Mouse (Mus musculus) neural tube, embryonic 12.5 days (tissue): Measurements from ENCODE around the gene Wasl. TPM values are rescaled to one million over a fixed set of nuclear protein-coding genes. Genes with fewer than 3 reads are reported as not detected.
A peak's percentile ranks its signal among the peaks of the same experiment; 100 is the strongest.

ENCODE experiments used
- ATAC-seq: fragments of 200-750 bp; cut with Nextera tagmentation; 2 replicates; pipeline ENCODE4 v1.8.0; 2017; ENCODE audit warnings: low read depth, mild to moderate bottlenecking, moderate TSS enrichment, moderate library complexity; ENCODE audit not compliant: low FRiP score
- H3K27ac ChIP-seq: fragments of 300-500 bp; sonication (generic); 2 replicates; pipeline ENCODE4 v1.5.1; 2016
- H3K27me3 ChIP-seq: fragments of 300-500 bp; sonication (generic); replicated peaks from 2 replicates; pipeline ENCODE4 v1.6.1; 2016; ENCODE audit warnings: mild to moderate bottlenecking
- H3K36me3 ChIP-seq: fragments of 300-500 bp; sonication (generic); 2 replicates; pipeline ENCODE4 v1.6.1; 2016; ENCODE audit warnings: mild to moderate bottlenecking
- H3K4me1 ChIP-seq: fragments of 300-500 bp; sonication (generic); 2 replicates; pipeline ENCODE4 v1.6.1; 2016
- H3K4me2 ChIP-seq: fragments of 300-500 bp; sonication (generic); replicated peaks from 2 replicates; pipeline ENCODE4 v1.6.1; 2016; ENCODE audit warnings: mild to moderate bottlenecking
- H3K4me3 ChIP-seq: fragments of 300-500 bp; sonication (generic); 2 replicates; pipeline ENCODE4 v1.5.1; 2016
- H3K9ac ChIP-seq: fragments of 300-500 bp; sonication (generic); 2 replicates; pipeline ENCODE4 v1.6.1; 2016; ENCODE audit warnings: mild to moderate bottlenecking
- H3K9me3 ChIP-seq: fragments of 300-500 bp; sonication (generic); 2 replicates; pipeline ENCODE4 v1.6.1; 2016; ENCODE audit warnings: mild to moderate bottlenecking
- WGBS: fragments of 180-500 bp; shearing (Covaris S2); methylation state at CpG from one replicate; pipeline ENCODE4 v1.1.7; 2016; 5-methylcytosine and 5-hydroxymethylcytosine counted together
- polyA plus RNA-seq: library from polyadenylated mRNA; unstranded; fragments of >200 nt; fragmentation: Nextera tagmentation; extraction: Ambion mirVana; gene quantifications from 2 replicates; pipeline ENCODE4 v1.2.1, GENCODE M21; 2016

Wasl gene
- polyA plus RNA-seq, 1 experiment from 2014 or later = 57.5 TPM

- H3K9ac ChIP-seq = peak overlapping the region; percentile 86
- no peaks in the 10 kb centered on the region for H3K36me3 ChIP-seq
- WGBS = 13% methylated on average over 21 of the region's 21 CpGs
- H3K4me2 ChIP-seq = peak overlapping the region; percentile 91
- peaks cover 13% of the 10 kb centered on the region for H3K4me1 ChIP-seq
- ATAC-seq = no peak
- no peaks in the 10 kb centered on the region for H3K9me3 ChIP-seq
- H3K27ac ChIP-seq = peak overlapping the region; percentile 90; the same call in 1 of the 2 replicates
- no peaks in the 10 kb centered on the region for H3K27me3 ChIP-seq
- H3K4me3 ChIP-seq = peak overlapping the region; percentile 82
These were observed 1.3 kb downstream of the Wasl start for GRCm38 (mm10) chr6:24663196-24664132.

GRCm38 (mm10) chr6:24662483-24662882 lies 2.3 kb downstream of the Wasl start:
- peaks cover 13% of the 10 kb centered on the region for H3K4me1 ChIP-seq
- H3K27me3 ChIP-seq = no peaks in the 10 kb centered on the region
- peak overlapping the region; percentile 91 for H3K4me2 ChIP-seq
- H3K36me3 ChIP-seq = no peaks in the 10 kb centered on the region
- ATAC-seq = no peak
- no peak overlapping the region for H3K27ac ChIP-seq
- WGBS = 79% methylated on average over 4 of the region's 4 CpGs
- no peak overlapping the region for H3K4me3 ChIP-seq
- H3K9ac ChIP-seq = no peak overlapping the region
- H3K9me3 ChIP-seq = no peaks in the 10 kb centered on the region

- H3K9me3 ChIP-seq = no peaks in the 10 kb centered on the region
- no peak overlapping the region for H3K4me3 ChIP-seq
- H3K27ac ChIP-seq = no peak overlapping the region
- WGBS = 87% methylated on average over 4 of the region's 4 CpGs
- no peaks in the 10 kb centered on the region for H3K36me3 ChIP-seq
- H3K4me1 ChIP-seq = peaks cover 13% of the 10 kb centered on the region
- H3K27me3 ChIP-seq = no peaks in the 10 kb centered on the region
- no peak for ATAC-seq
- H3K4me2 ChIP-seq = no peak overlapping the region
- H3K9ac ChIP-seq = no peak overlapping the region
These were observed 2.9 kb downstream of the Wasl start for GRCm38 (mm10) chr6:24661879-24662278.

- Histone ChIP-seq H3K4me2 (no peak overlapping the region), H3K36me3 (no peaks in the 10 kb centered on the region), H3K27ac (no peak overlapping the region), H3K9me3 (no peaks in the 10 kb centered on the region), H3K9ac (no peak overlapping the region), H3K4me3 (no peak overlapping the region), H3K4me1 (peaks cover 8% of the 10 kb centered on the region), H3K27me3 (no peaks in the 10 kb centered on the region)
- 49% methylated on average over 10 of the region's 10 CpGs for WGBS
- ATAC-seq = no peak
These were observed 7.0 kb downstream of the Wasl start for GRCm38 (mm10) chr6:24657647-24658387.

- 80% methylated on average over 1 of the region's 1 CpGs for WGBS
These were observed 8.7 kb downstream of the Wasl start for GRCm38 (mm10) chr6:24656094-24656493.

GRCm38 (mm10) chr6:24651538-24651937 lies 13.3 kb downstream of the Wasl start:
- H3K9ac ChIP-seq = no peak overlapping the region
- WGBS = 76% methylated on average over 7 of the region's 7 CpGs
- no peaks in the 10 kb centered on the region for H3K4me1 ChIP-seq
- H3K4me3 ChIP-seq = no peak overlapping the region
- H3K27ac ChIP-seq = no peak overlapping the region
- H3K27me3 ChIP-seq = no peaks in the 10 kb centered on the region
- H3K4me2 ChIP-seq = no peak overlapping the region
- ATAC-seq = no peak
- no peaks in the 10 kb centered on the region for H3K9me3 ChIP-seq
- H3K36me3 ChIP-seq = no peaks in the 10 kb centered on the region

More at GRCm38 (mm10) chr6:24656094-24656493, 8.7 kb downstream of the Wasl start:
- H3K9me3 ChIP-seq = no peaks in the 10 kb centered on the region
- H3K9ac ChIP-seq = no peak overlapping the region
- H3K4me3 ChIP-seq = no peak overlapping the region
- H3K4me1 ChIP-seq = no peaks in the 10 kb centered on the region
- H3K36me3 ChIP-seq = no peaks in the 10 kb centered on the region
- no peak for ATAC-seq
- no peak overlapping the region for H3K27ac ChIP-seq
- no peaks in the 10 kb centered on the region for H3K27me3 ChIP-seq
- no peak overlapping the region for H3K4me2 ChIP-seq

GRCm38 (mm10) chr6:24650719-24651118 lies 14.1 kb downstream of the Wasl start:
- no peak for ATAC-seq
- Histone ChIP-seq H3K36me3 (no peaks in the 10 kb centered on the region), H3K4me3 (no peak overlapping the region), H3K9me3 (no peaks in the 10 kb centered on the region), H3K27ac (no peak overlapping the region), H3K9ac (no peak overlapping the region), H3K4me1 (no peaks in the 10 kb centered on the region), H3K4me2 (no peak overlapping the region), H3K27me3 (no peaks in the 10 kb centered on the region)
- WGBS = 84% methylated on average over 3 of the region's 3 CpGs

- Histone ChIP-seq H3K4me1 (no peaks in the 10 kb centered on the region), H3K9me3 (no peaks in the 10 kb centered on the region), H3K4me2 (no peak overlapping the region), H3K4me3 (no peak overlapping the region), H3K27ac (no peak overlapping the region), H3K36me3 (no peaks in the 10 kb centered on the region), H3K9ac (no peak overlapping the region), H3K27me3 (no peaks in the 10 kb centered on the region)
- WGBS = 91% methylated on average over 4 of the region's 4 CpGs
- ATAC-seq = no peak
These were observed 16.4 kb downstream of the Wasl start for GRCm38 (mm10) chr6:24648403-24648802.

GRCm38 (mm10) chr6:24647103-24647691 lies 17.6 kb downstream of the Wasl start:
- no peaks in the 10 kb centered on the region for H3K9me3 ChIP-seq
- no peak overlapping the region for H3K9ac ChIP-seq
- no peak overlapping the region for H3K27ac ChIP-seq
- H3K4me3 ChIP-seq = no peak overlapping the region
- no peaks in the 10 kb centered on the region for H3K4me1 ChIP-seq
- ATAC-seq = no peak
- H3K36me3 ChIP-seq = no peaks in the 10 kb centered on the region
- H3K27me3 ChIP-seq = no peaks in the 10 kb centered on the region
- WGBS = 92% methylated on average over 4 of the region's 4 CpGs
- no peak overlapping the region for H3K4me2 ChIP-seq

GRCm38 (mm10) chr6:24645346-24646053 lies 19.3 kb downstream of the Wasl start:
- H3K4me1 ChIP-seq = no peaks in the 10 kb centered on the region
- H3K27me3 ChIP-seq = no peaks in the 10 kb centered on the region
- no peaks in the 10 kb centered on the region for H3K36me3 ChIP-seq
- no peak overlapping the region for H3K27ac ChIP-seq
- H3K9ac ChIP-seq = no peak overlapping the region
- WGBS = 91% methylated on average over 6 of the region's 6 CpGs
- no peaks in the 10 kb centered on the region for H3K9me3 ChIP-seq
- no peak overlapping the region for H3K4me2 ChIP-seq
- no peak overlapping the region for H3K4me3 ChIP-seq
- no peak for ATAC-seq

- Histone ChIP-seq H3K36me3 (no peaks in the 10 kb centered on the region), H3K4me2 (no peak overlapping the region), H3K27ac (no peak overlapping the region), H3K4me1 (no peaks in the 10 kb centered on the region), H3K4me3 (no peak overlapping the region), H3K9me3 (no peaks in the 10 kb centered on the region), H3K27me3 (no peaks in the 10 kb centered on the region), H3K9ac (no peak overlapping the region)
- WGBS = 97% methylated on average over 3 of the region's 3 CpGs
- ATAC-seq = no peak
These were observed 21.8 kb downstream of the Wasl start for GRCm38 (mm10) chr6:24642960-24643359.

GRCm38 (mm10) chr6:24642161-24642560 lies 22.6 kb downstream of the Wasl start:
- H3K9me3 ChIP-seq = no peaks in the 10 kb centered on the region

More at GRCm38 (mm10) chr6:24642161-24642560, 22.6 kb downstream of the Wasl start:
- Histone ChIP-seq H3K9ac (no peak overlapping the region), H3K36me3 (no peaks in the 10 kb centered on the region), H3K4me3 (no peak overlapping the region), H3K27me3 (no peaks in the 10 kb centered on the region), H3K4me1 (no peaks in the 10 kb centered on the region), H3K27ac (no peak overlapping the region), H3K4me2 (no peak overlapping the region)
- WGBS = 94% methylated on average over 2 of the region's 2 CpGs
- ATAC-seq = no peak
